Mouse (Mus musculus): ENCODE measurements around the gene Ppp1r9a. TPM values are rescaled to one million over a fixed set of nuclear protein-coding genes. Genes with fewer than 3 reads are reported as not detected.
A peak's percentile ranks its signal among the peaks of the same experiment; 100 is the strongest.

Ppp1r9a gene
- polyA plus RNA-seq, 1 experiment from 2014 or later, result 28.3 TPM

DNA sequence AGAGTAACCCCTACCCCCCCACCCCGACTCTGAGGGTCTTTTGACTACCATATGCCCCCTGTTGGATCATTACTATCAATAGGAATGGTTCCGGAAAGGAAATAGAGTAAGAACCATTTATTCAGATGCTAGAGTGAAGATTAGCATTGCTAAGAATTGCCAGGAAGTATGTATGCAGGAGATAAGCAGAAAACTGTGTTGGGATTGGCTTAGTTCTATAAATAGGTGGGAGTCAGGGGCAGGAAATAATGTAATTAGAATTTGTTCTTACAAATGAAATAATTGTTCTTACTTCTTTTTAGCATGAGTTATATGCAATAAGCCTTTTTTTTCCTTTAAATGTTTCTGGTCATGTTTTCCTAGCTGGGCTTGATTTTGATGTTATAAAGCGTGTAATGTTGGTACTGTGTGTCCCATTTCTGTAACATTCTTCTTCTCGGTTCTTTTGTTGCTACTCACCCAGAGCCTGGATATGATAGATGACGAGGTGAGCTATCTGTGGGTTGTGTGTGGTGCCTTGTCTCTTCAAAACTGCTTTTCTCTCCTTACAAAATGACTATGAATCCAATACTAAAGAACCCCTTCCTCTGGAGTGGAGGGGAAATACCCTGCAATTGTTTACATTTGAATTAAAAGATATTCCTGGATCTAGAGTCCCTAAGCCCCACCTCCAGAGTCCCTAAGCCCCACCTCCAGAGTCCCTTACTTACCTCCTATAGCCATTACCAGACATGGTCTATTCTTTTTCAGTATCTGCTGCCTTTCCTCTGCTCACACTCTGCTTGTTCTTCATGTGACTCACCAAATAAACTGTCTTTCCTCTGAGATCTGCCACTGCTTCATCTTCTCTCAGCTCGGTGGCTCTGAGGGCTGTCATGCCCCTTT lies 254.1 kb downstream of the Ppp1r9a start:
- Histone ChIP-seq H3K27ac (no peak overlapping the region), H3K36me3 (peaks cover 31% of the 10 kb centered on the region; the same call in 1 of the 2 replicates)
- no peak for ATAC-seq (ENCODE audit: low FRiP score)

DNA sequence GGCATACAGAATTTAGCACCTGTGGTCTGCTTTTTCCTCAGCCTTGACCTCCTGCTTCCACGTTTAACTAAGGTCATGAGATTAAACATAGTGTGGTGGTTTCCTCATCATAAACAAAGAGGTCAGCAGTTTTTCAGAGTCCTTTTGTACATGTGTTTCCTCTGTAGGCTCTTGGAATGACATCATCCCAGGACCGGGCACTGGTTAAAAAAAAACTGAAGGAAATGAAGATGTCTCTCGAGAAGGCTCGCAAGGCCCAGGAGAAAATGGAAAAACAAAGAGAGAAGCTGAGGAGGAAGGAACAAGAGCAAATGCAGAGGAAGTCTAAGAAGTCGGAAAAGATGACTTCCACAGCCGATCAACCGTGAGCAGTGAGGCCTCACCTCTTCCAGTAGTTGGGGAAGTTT lies 256.7 kb downstream of the Ppp1r9a start:
- WGBS, result 83% methylated on average over 7 of the region's 7 CpGs

More for the DNA sequence above, 254.1 kb downstream of the Ppp1r9a start:
- no peak overlapping the region for H3K4me2 ChIP-seq (replicated peaks)
- H3K4me3 ChIP-seq, result no peak overlapping the region
- no peaks in the 10 kb centered on the region for H3K4me1 ChIP-seq
- no peak overlapping the region for H3K9ac ChIP-seq
- WGBS, result 87% methylated on average over 6 of the region's 6 CpGs
- H3K9me3 ChIP-seq (replicated peaks), result no peaks in the 10 kb centered on the region
- no peaks in the 10 kb centered on the region for H3K27me3 ChIP-seq

GRCm38 (mm10) chr6:5162052-5162451 lies 259.3 kb downstream of the Ppp1r9a start:
- 93% methylated on average over 6 of the region's 6 CpGs for WGBS
- Histone ChIP-seq H3K4me1 (peaks cover 1% of the 10 kb centered on the region; the same call in 1 of the 2 replicates), H3K4me2 (replicated peaks) (no peak overlapping the region), H3K9ac (no peak overlapping the region), H3K9me3 (replicated peaks) (no peaks in the 10 kb centered on the region), H3K4me3 (no peak overlapping the region), H3K36me3 (peaks cover 17% of the 10 kb centered on the region; the same call in 1 of the 2 replicates), H3K27me3 (no peaks in the 10 kb centered on the region), H3K27ac (no peak overlapping the region)
- no peak for ATAC-seq (ENCODE audit: low FRiP score)

More for the DNA sequence above, 256.7 kb downstream of the Ppp1r9a start:
- Histone ChIP-seq H3K9me3 (replicated peaks) (no peaks in the 10 kb centered on the region), H3K9ac (no peak overlapping the region), H3K36me3 (peaks cover 27% of the 10 kb centered on the region; the same call in 1 of the 2 replicates), H3K4me1 (no peaks in the 10 kb centered on the region), H3K27me3 (no peaks in the 10 kb centered on the region), H3K27ac (no peak overlapping the region), H3K4me2 (replicated peaks) (no peak overlapping the region), H3K4me3 (no peak overlapping the region)
- no peak for ATAC-seq (ENCODE audit: low FRiP score)

- 97% methylated on average over 14 of the region's 14 CpGs for WGBS
- peaks cover 15% of the 10 kb centered on the region; the same call in 1 of the 2 replicates for H3K36me3 ChIP-seq
- no peak overlapping the region for H3K9ac ChIP-seq
- H3K4me1 ChIP-seq, result peaks cover 9% of the 10 kb centered on the region
- H3K27ac ChIP-seq, result no peak overlapping the region
- H3K4me3 ChIP-seq, result no peak overlapping the region
- no peaks in the 10 kb centered on the region for H3K27me3 ChIP-seq
- H3K9me3 ChIP-seq (replicated peaks), result no peaks in the 10 kb centered on the region
- ATAC-seq (ENCODE audit: low FRiP score), result no peak
- H3K4me2 ChIP-seq (replicated peaks), result no peak overlapping the region
Measured at GRCm38 (mm10) chr6:5163507-5164144, 260.9 kb downstream of the Ppp1r9a start.

DNA sequence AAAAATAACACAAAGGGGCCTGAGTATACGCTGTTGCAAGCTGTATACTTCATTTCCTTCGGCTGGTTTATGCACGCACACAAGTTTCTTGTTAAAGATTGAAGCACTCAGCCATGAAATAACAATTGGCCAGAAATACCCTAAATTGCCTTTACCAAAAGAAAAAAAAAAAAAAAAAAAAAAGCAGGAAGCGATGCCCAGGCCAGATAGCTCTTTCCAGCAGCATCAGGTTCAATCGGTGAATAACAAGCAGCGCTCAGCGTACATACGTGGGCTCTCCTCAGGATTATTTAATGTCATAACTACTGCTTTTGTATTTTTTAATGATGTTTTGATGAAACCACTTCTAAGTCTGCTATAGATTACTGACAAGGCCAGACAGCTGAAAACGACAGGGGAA lies 262.1 kb downstream of the Ppp1r9a start:
- Histone ChIP-seq H3K9ac (no peak overlapping the region), H3K27me3 (no peaks in the 10 kb centered on the region), H3K4me1 (peaks cover 9% of the 10 kb centered on the region), H3K4me3 (no peak overlapping the region), H3K36me3 (0 out of 2 replicates have a peak, but pooled peaks cover 3% of the 10 kb centered on the region), H3K4me2 (replicated peaks) (no peak overlapping the region), H3K9me3 (replicated peaks) (no peaks in the 10 kb centered on the region), H3K27ac (no peak overlapping the region; the same call in 1 of the 2 replicates)
- WGBS, result 75% methylated on average over 9 of the region's 9 CpGs
- no peak for ATAC-seq (ENCODE audit: low FRiP score)

- peak overlapping the region; percentile 37 for H3K4me2 ChIP-seq (replicated peaks)
- H3K27me3 ChIP-seq, result no peaks in the 10 kb centered on the region
- peaks cover 9% of the 10 kb centered on the region for H3K4me1 ChIP-seq
- H3K9ac ChIP-seq, result no peak overlapping the region
- ATAC-seq (ENCODE audit: low FRiP score), result peak; percentile 51
- H3K4me3 ChIP-seq, result peak overlapping the region; percentile 4; the same call in 1 of the 2 replicates
- H3K27ac ChIP-seq, result peak overlapping the region; percentile 31; the same call in 1 of the 2 replicates
- H3K9me3 ChIP-seq (replicated peaks), result no peaks in the 10 kb centered on the region
- H3K36me3 ChIP-seq, result no peaks in the 10 kb centered on the region
- WGBS, result 33% methylated on average over 14 of the region's 14 CpGs
Measured at GRCm38 (mm10) chr6:5167051-5167677, 264.4 kb downstream of the Ppp1r9a start.

- H3K9me3 ChIP-seq (replicated peaks), result no peaks in the 10 kb centered on the region
- WGBS, result 70% methylated on average over 9 of the region's 9 CpGs
Measured at GRCm38 (mm10) chr6:5168158-5168557, 265.4 kb downstream of the Ppp1r9a start.

GRCm38 (mm10) chr6:5171418-5171817 lies 268.7 kb downstream of the Ppp1r9a start:
- 86% methylated on average over 4 of the region's 4 CpGs for WGBS
- no peak overlapping the region for H3K4me2 ChIP-seq (replicated peaks)
- no peak overlapping the region for H3K4me3 ChIP-seq
- no peak for ATAC-seq (ENCODE audit: low FRiP score)
- H3K9ac ChIP-seq, result no peak overlapping the region
- H3K36me3 ChIP-seq, result no peaks in the 10 kb centered on the region
- H3K9me3 ChIP-seq (replicated peaks), result no peaks in the 10 kb centered on the region
- peaks cover 9% of the 10 kb centered on the region for H3K4me1 ChIP-seq
- H3K27me3 ChIP-seq, result no peaks in the 10 kb centered on the region
- H3K27ac ChIP-seq, result no peak overlapping the region

More at GRCm38 (mm10) chr6:5168158-5168557, 265.4 kb downstream of the Ppp1r9a start:
- no peak overlapping the region for H3K27ac ChIP-seq
- no peak overlapping the region for H3K9ac ChIP-seq
- H3K4me3 ChIP-seq, result no peak overlapping the region
- no peak; the same call in 1 of the 2 replicates for ATAC-seq (ENCODE audit: low FRiP score)
- no peak overlapping the region for H3K4me2 ChIP-seq (replicated peaks)
- H3K27me3 ChIP-seq, result no peaks in the 10 kb centered on the region
- H3K4me1 ChIP-seq, result peaks cover 9% of the 10 kb centered on the region
- H3K36me3 ChIP-seq, result no peaks in the 10 kb centered on the region

GRCm38 (mm10) chr6:5172571-5172970 lies 269.9 kb downstream of the Ppp1r9a start:
- no peak overlapping the region for H3K4me2 ChIP-seq (replicated peaks)
- peaks cover 3% of the 10 kb centered on the region for H3K4me1 ChIP-seq
- 73% methylated on average over 9 of the region's 9 CpGs for WGBS
- no peaks in the 10 kb centered on the region for H3K36me3 ChIP-seq
- H3K27me3 ChIP-seq, result no peaks in the 10 kb centered on the region
- H3K9me3 ChIP-seq (replicated peaks), result no peaks in the 10 kb centered on the region
- H3K27ac ChIP-seq, result 0 out of 2 replicates have a peak overlapping the region, but pooled peaks have one; percentile 3
- H3K4me3 ChIP-seq, result no peak overlapping the region
- no peak overlapping the region for H3K9ac ChIP-seq
- no peak for ATAC-seq (ENCODE audit: low FRiP score)

- no peaks in the 10 kb centered on the region for H3K27me3 ChIP-seq
- no peak overlapping the region for H3K4me2 ChIP-seq (replicated peaks)
- H3K9me3 ChIP-seq (replicated peaks), result no peaks in the 10 kb centered on the region
- H3K4me1 ChIP-seq, result peaks cover 6% of the 10 kb centered on the region
- H3K36me3 ChIP-seq, result no peaks in the 10 kb centered on the region
- H3K9ac ChIP-seq, result no peak overlapping the region
- no peak for ATAC-seq (ENCODE audit: low FRiP score)
- no peak overlapping the region for H3K4me3 ChIP-seq
- WGBS, result 84% methylated on average over 10 of the region's 10 CpGs
- no peak overlapping the region for H3K27ac ChIP-seq
Measured at GRCm38 (mm10) chr6:5174179-5174812, 271.6 kb downstream of the Ppp1r9a start.

GRCm38 (mm10) chr6:5177967-5178891 lies 275.5 kb downstream of the Ppp1r9a start:
- Histone ChIP-seq H3K4me1 (peaks cover 6% of the 10 kb centered on the region), H3K27ac (no peak overlapping the region), H3K9me3 (replicated peaks) (no peaks in the 10 kb centered on the region), H3K36me3 (no peaks in the 10 kb centered on the region), H3K4me3 (peak overlapping the region; percentile 6; the same call in 1 of the 2 replicates), H3K27me3 (no peaks in the 10 kb centered on the region), H3K4me2 (replicated peaks) (peak overlapping the region; percentile 39), H3K9ac (no peak overlapping the region)
- WGBS, result 33% methylated on average over 19 of the region's 19 CpGs
- peak; percentile 88 for ATAC-seq (ENCODE audit: low FRiP score)

Data from hindbrain, embryonic 12.5 days (tissue).